Comparison of ENCODE assay signal across 8 mouse cellular contexts in the genomic region with DNA sequence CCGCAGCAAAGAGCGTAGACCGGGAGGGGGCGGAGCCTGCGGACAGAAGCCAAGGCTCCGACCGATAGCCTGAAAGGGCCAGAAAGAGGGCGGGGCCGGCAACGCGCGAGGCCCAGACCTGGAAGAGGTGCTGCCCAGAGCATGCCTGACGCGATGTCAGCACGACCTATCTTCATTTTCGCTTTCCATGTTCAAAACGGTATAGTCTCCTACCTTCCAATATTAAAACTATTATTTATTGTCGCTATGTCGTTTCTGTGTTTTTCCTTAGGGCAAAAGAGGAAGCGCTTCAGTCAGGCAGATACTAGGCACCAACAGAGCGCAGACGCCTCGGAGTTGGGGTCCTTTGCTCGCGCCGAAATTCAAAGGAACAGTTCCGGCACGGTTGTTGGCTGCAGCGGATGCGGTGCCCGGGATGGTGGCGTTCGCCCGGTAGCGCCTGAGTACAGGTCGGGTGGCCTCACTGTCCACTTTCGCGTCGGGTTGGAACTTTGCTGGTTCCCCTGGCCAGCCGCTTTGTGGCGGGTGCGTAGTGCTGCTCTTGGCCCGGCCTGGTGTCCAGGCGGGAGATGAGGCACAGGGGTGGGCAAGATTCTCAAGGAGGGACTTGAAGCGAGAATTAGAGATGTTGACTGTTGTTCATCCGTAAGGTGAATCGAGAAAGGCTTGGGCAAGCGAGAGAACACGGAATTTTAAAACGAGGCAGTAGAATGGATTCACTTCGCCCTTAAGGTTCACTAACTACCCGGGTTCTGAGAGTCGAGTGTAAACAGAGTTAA. TPM values are rescaled to one million over a fixed set of nuclear protein-coding genes. Genes with fewer than 3 reads are reported as not detected.
A peak's percentile ranks its signal among the peaks of the same experiment; 100 is the strongest.
DNase-seq lines count a peak whose midpoint lies in the region; ATAC-seq lines count a peak whose summit lies in the region.

A gene (plus strand): TSS at position 358 of the 779 bp plus-strand sequence.

- no peaks in the 10 kb centered on the region for H3K9me3 ChIP-seq in hindbrain, embryonic 11.5 days (ENCODE audit: control insufficient read depth, low read length)

- DNase-seq in Muller cell, postnatal 12 days (ENCODE audit: inconsistent ontology term), result peak; percentile 97
- DNase-seq in cerebellum, adult 9-11 months, result peak; percentile 93
- peak; percentile 75 to 94 for DNase-seq in frontal cortex, adult 2 months (ENCODE audit: extremely low spot score in 1 of 2, low spot score in 1 of 2)
- DNase-seq in hindbrain, embryonic 11.5 days (ENCODE audit: low spot score), result peak; percentile 95
- DNase-seq in layer of hippocampus, postnatal 10 days (ENCODE audit: low spot score in 2 of 2), result peak; percentile 83 to 91
- DNase-seq in lung, postnatal 10 days, result peak; percentile 96
- DNase-seq in ovary, postnatal 36 days (ENCODE audit: low spot score), result peak; percentile 94
- peak; percentile 92 for DNase-seq in thymus, postnatal 25 days

- peak within 1 kb of the TSS; percentile 37 for H3K27ac ChIP-seq in hindbrain, embryonic 11.5 days (ENCODE audit: low read depth, low read length)

- peak within 1 kb of the TSS; percentile 77 for H3K4me3 ChIP-seq in hindbrain, embryonic 11.5 days (ENCODE audit: low read depth, low read length)

- WGBS in hindbrain, embryonic 11.5 days, result under 1% methylated on average over 53 of the region's 53 CpGs

- peak; percentile 99 for ATAC-seq in hindbrain, embryonic 11.5 days (ENCODE audit: low FRiP score)

- no peaks in the 10 kb centered on the region for H3K4me1 ChIP-seq in hindbrain, embryonic 11.5 days (replicated peaks; ENCODE audit: control insufficient read depth, insufficient read depth, low read length)

- 0 out of 2 replicates have a peak, but pooled peaks cover 2% of the 10 kb centered on the region for H3K36me3 ChIP-seq in hindbrain, embryonic 11.5 days (ENCODE audit: control insufficient read depth, insufficient read depth, low read length)

- no peaks in the 10 kb centered on the region for H3K27me3 ChIP-seq in hindbrain, embryonic 11.5 days (ENCODE audit: control insufficient read depth, insufficient read depth, low read length)

- peak within 1 kb of the TSS; percentile 64 for H3K9ac ChIP-seq in hindbrain, embryonic 11.5 days (ENCODE audit: low read depth, low read length)

- peak within 1 kb of the TSS; percentile 51 for H3K4me2 ChIP-seq in hindbrain, embryonic 11.5 days (replicated peaks; ENCODE audit: low read depth, low read length)

RNA-seq across cellular contexts. Expression of the gene that starts here (rescaled TPM):
- 2.8 and 3.3 TPM in 2 replicates for polyA plus RNA-seq in frontal cortex, adult 2 months (2012; rRNA removed)
- 204 and 218 TPM in 2 replicates for polyA plus RNA-seq in hindbrain, embryonic 11.5 days (2014; fragmentation: Nextera tagmentation; extraction: Ambion mirVana)
- 10 to 100 TPM; 12.2 to 13.1 TPM for total RNA-seq in layer of hippocampus, postnatal 10 days (2021)

Comparison
In these comparisons a context has a peak if more than half of its experiments do, and no peak if none do; other contexts are left out.
1. Peak in every context shown above with its lines: DNase-seq, ATAC-seq, H3K4me3 ChIP-seq and H3K27ac ChIP-seq.
2. RNA of the gene that starts here (polyA plus RNA-seq): 204 to 218 TPM in hindbrain, embryonic 11.5 days; 2.8 to 3.3 TPM in frontal cortex, adult 2 months; every median in the first group is over 10 times any median in the second.